Mouse (Mus musculus) limb, embryonic 14.5 days (tissue): ENCODE results near the gene Ugt1a8. TPM values are rescaled to one million over a fixed set of nuclear protein-coding genes. Genes with fewer than 3 reads are reported as not detected.

Experiments
- ATAC-seq: fragments of 200-750 bp; cut with Nextera tagmentation; 2 replicates; pipeline ENCODE4 v1.8.0; 2017; ENCODE audit warnings: low read depth, moderate number of reproducible peaks, moderate TSS enrichment; ENCODE audit not compliant: low FRiP score
- DNase-seq: peaks from one replicate; pipeline ENCODE4 v3.0.0-alpha.2; 2015; ENCODE audit warnings: low spot score
- H3K27ac ChIP-seq: fragments of 300-500 bp; sonication (generic); replicated peaks from 2 replicates; pipeline ENCODE4 v1.5.1; 2014; ENCODE audit warnings: low read depth, mild to moderate bottlenecking, low read length, moderate library complexity, mixed read lengths
- H3K27me3 ChIP-seq: fragments of 300-500 bp; sonication (generic); 2 replicates; pipeline ENCODE4 v1.6.1; 2014; ENCODE audit warnings: low read length, mixed read lengths; ENCODE audit not compliant: control insufficient read depth, insufficient read depth
- H3K36me3 ChIP-seq: fragments of 300-500 bp; sonication (generic); 2 replicates; pipeline ENCODE4 v1.6.1; 2014; ENCODE audit warnings: mild to moderate bottlenecking, low read length, moderate library complexity, mixed read lengths; ENCODE audit not compliant: control insufficient read depth, insufficient read depth
- H3K4me1 ChIP-seq: fragments of 300-500 bp; sonication (generic); 2 replicates; pipeline ENCODE4 v1.6.1; 2014; ENCODE audit warnings: antibody characterized with exemption, low read length, mixed read lengths; ENCODE audit not compliant: control insufficient read depth, insufficient read depth
- H3K4me2 ChIP-seq: fragments of 300-500 bp; sonication (generic); replicated peaks from 2 replicates; pipeline ENCODE4 v1.6.1; 2014; ENCODE audit warnings: low read depth, mild to moderate bottlenecking, low read length, moderate library complexity; ENCODE audit not compliant: severe bottlenecking
- H3K4me3 ChIP-seq: fragments of 300-500 bp; sonication (generic); replicated peaks from 2 replicates; pipeline ENCODE4 v1.5.1; 2014; ENCODE audit warnings: low read length
- H3K9ac ChIP-seq: fragments of 300-500 bp; sonication (generic); 2 replicates; pipeline ENCODE4 v1.6.1; 2014; ENCODE audit warnings: mild to moderate bottlenecking, low read depth, low read length, moderate library complexity; ENCODE audit not compliant: severe bottlenecking
- H3K9me3 ChIP-seq: fragments of 300-500 bp; sonication (generic); 2 replicates; pipeline ENCODE4 v1.6.1; 2016; ENCODE audit warnings: low read length; ENCODE audit not compliant: control insufficient read depth
- POLR2A ChIP-seq: fragments of 200-500 bp; IDR thresholded peaks from 2 replicates; pipeline ENCODE4 v1.8.0; 2012; ENCODE audit warnings: inconsistent platforms, mild to moderate bottlenecking, moderate library complexity, borderline replicate concordance; ENCODE audit not compliant: insufficient read depth, insufficient read length; ENCODE audit errors: extremely low read depth
- WGBS: fragments of 180-500 bp; shearing (Covaris S2); extraction: QIAGEN DNeasy Blood & Tissue Kit; methylation state at CpG from one replicate; pipeline ENCODE4 v1.1.7; 2014; 5-methylcytosine and 5-hydroxymethylcytosine counted together
- polyA plus RNA-seq, 2 experiments: library from polyadenylated mRNA; depleted of rRNA in 1 of 2; stranded (reverse) in 1 of 2; unstranded in 1 of 2; fragments of >200 nt; fragmentation: Nextera tagmentation in 1 of 2; extraction: Ambion mirVana in 1 of 2; gene quantifications; 2 replicates each; pipeline versions ENCODE4 v1.2.1 to v1.2.3; 2012 to 2014

Ugt1a8 gene
- polyA plus RNA-seq, 2 experiments: not detected

DNA sequence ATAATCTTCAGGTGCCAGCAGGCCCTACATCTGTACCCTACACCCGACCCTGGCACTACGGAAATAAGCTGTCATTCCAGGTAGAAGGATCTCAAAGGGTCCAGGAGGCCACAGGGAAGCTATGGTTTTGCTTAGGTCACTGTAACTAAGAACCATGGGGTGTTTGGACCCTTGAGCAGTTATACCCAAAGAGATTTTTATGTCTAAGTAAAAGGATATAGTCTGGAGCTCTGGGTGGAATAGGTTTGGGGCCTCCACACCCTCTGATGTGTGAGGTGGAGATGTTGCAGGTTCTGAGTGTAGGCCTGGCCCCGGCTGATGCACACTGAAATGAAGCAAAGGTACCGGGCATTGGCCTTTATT, 146.6 kb downstream of the Ugt1a8 start:
- no peak for TF ChIP-seq POLR2A
- Histone ChIP-seq H3K4me3 (no peak overlapping the region), H3K27me3 (no peaks in the 10 kb centered on the region), H3K36me3 (no peaks in the 10 kb centered on the region), H3K9me3 (peaks cover 96% of the 10 kb centered on the region), H3K4me1 (no peaks in the 10 kb centered on the region), H3K9ac (no peak overlapping the region), H3K27ac (no peak overlapping the region), H3K4me2 (no peak overlapping the region)
- no peak for DNase-seq
- ATAC-seq: no peak
- WGBS: 59% methylated on average over 4 of the region's 4 CpGs

DNA sequence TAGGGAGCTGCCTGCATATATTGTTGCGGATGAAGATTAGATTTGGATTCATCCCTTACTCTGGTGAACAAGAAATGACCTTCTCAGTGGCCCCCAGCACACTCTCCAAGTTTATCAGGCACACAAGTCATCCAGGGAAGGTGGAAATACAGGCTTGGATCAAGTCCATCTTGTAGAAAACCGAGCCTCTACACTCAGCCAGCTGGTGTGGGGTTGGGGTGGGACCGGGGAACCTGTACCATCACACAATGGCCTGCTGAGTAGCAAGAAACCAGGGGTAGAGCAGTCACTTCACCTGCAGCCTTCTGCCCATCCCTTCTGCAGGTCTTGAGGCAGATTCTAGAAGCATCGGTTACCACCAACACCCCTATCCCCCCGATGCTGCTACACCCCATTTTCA, 147.0 kb downstream of the Ugt1a8 start:
- Histone ChIP-seq H3K4me3 (no peak overlapping the region), H3K36me3 (no peaks in the 10 kb centered on the region), H3K27me3 (no peaks in the 10 kb centered on the region), H3K4me1 (no peaks in the 10 kb centered on the region), H3K27ac (no peak overlapping the region), H3K4me2 (no peak overlapping the region), H3K9me3 (peaks cover 96% of the 10 kb centered on the region), H3K9ac (no peak overlapping the region)
- ATAC-seq (no peak), DNase-seq (no peak)
- WGBS: 40% methylated on average over 5 of the region's 5 CpGs
- no peak for TF ChIP-seq POLR2A

DNA sequence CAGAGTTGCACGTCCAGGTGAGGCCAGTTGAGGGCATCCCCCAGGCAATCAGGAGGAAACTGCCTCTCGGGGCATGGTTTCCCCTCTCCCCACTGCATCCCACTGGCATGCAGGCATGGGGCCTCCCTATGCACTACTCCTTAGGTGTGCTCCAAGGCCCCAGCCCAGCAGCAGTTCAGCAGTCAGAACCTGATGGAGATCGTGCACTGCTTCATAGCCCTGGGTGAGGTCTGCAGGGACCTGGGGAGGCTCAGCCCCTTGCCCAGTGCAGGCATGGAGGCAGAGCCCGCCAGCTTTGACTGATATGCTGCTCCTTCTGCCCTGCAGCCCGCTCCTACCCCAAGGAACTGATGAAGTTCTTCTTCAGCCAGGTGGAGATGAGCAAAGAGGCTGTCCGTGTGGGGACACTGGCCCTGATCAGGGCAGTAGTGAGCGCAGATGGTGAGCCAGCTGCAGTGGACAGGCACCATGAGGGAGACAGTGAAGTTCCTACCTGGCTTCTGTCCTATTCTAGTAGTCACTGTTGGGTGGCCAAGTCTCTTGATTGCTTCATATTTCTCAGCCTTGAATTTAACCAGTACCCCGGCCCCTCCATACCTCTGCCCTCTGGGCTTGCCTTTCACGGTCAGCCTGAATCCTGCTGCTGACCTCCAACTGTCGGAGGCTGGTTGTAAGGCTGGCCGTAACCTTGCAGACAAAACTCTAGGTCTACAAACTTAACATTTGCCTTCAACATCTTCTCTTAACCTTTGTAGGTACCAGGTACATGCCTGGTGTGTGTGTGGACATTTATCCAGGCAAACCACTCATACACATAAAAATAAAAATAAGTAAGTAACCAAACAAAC, 147.7 kb downstream of the Ugt1a8 start:
- Histone ChIP-seq H3K4me2 (no peak overlapping the region), H3K4me1 (no peaks in the 10 kb centered on the region), H3K27me3 (no peaks in the 10 kb centered on the region), H3K36me3 (no peaks in the 10 kb centered on the region), H3K4me3 (no peak overlapping the region), H3K9me3 (peaks cover 96% of the 10 kb centered on the region), H3K27ac (no peak overlapping the region), H3K9ac (no peak overlapping the region)
- ATAC-seq (no peak), DNase-seq (no peak)
- no peak for TF ChIP-seq POLR2A
- 63% methylated on average over 11 of the region's 11 CpGs for WGBS

DNA sequence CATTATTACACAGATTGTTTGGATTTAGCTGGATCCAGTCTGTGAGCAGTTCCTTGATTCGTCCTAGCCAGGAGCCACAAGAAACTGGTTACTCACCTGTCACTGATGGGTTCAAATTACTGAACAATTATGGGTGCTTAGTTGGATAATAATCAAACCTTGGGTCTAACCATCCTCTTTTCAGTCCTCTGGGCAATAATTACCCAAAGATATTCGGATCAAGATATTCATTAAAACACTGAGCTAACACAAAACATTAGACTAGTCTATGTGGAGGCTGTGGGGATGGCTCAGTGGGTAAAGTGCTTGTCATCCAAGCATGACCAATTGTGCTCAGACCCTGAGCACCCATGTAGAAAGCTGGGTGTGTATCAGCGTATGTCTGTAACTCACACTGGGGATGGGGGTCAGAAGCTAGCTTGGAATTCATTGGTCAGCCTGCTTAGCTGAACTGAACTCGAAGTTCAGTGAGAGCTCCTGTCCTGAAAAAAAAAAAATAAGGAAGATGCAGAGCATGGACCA, 148.3 kb downstream of the Ugt1a8 start:
- 62% methylated on average over 4 of the region's 4 CpGs for WGBS
- Histone ChIP-seq H3K9ac (no peak overlapping the region), H3K9me3 (peaks cover 96% of the 10 kb centered on the region), H3K4me3 (no peak overlapping the region), H3K4me2 (no peak overlapping the region), H3K27me3 (no peaks in the 10 kb centered on the region), H3K27ac (no peak overlapping the region), H3K4me1 (no peaks in the 10 kb centered on the region), H3K36me3 (no peaks in the 10 kb centered on the region)
- ATAC-seq (no peak), DNase-seq (no peak)
- TF ChIP-seq POLR2A: no peak

DNA sequence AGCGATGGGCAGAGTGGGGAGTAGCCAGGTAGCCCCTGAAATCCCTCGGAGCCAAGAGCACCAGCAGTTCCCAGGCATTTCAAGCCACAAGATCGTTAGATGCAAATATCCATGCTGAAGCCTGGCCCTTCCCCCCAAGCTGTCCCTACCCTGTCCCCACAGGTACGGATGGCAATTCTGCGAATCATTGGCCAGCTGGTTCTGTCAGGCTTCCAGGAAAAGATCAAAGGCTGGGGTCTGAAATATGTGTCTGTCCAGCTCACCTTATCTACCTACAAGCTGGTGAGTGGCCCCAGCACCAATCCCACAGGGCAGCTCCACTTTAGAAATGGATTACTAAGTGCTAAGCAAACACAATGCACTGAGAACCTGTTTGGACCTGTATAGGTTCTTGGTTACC, 149.7 kb downstream of the Ugt1a8 start:
- DNase-seq: no peak

More for the DNA sequence above, 149.7 kb downstream of the Ugt1a8 start:
- no peak overlapping the region for H3K9ac ChIP-seq
- 79% methylated on average over 5 of the region's 5 CpGs for WGBS
- H3K4me2 ChIP-seq: no peak overlapping the region
- no peak overlapping the region for H3K4me3 ChIP-seq
- ATAC-seq: no peak
- no peaks in the 10 kb centered on the region for H3K36me3 ChIP-seq
- no peaks in the 10 kb centered on the region for H3K27me3 ChIP-seq
- peaks cover 95% of the 10 kb centered on the region for H3K9me3 ChIP-seq
- H3K27ac ChIP-seq: no peak overlapping the region
- H3K4me1 ChIP-seq: no peaks in the 10 kb centered on the region
- no peak for TF ChIP-seq POLR2A
